Mouse (Mus musculus) ES-E14 (cell line): ENCODE measurements around the gene A930017K11Rik. TPM values are rescaled to one million over a fixed set of nuclear protein-coding genes. Genes with fewer than 3 reads are reported as not detected.

Source experiments
- DNase-seq: peaks from one replicate; pipeline ENCODE4 v3.0.0-alpha.2; 2013; ENCODE audit warnings: low read depth, low spot score
- H3K27ac ChIP-seq: 2 replicates; pipeline ENCODE4 v1.5.1; 2012; ENCODE audit warnings: low read depth, mild to moderate bottlenecking, low read length, moderate library complexity, mixed read lengths; ENCODE audit not compliant: poor library complexity, insufficient read depth, severe bottlenecking
- H3K36me3 ChIP-seq: 2 replicates; pipeline ENCODE4 v1.6.1; 2012; ENCODE audit warnings: mild to moderate bottlenecking, low read length, moderate library complexity, mixed read lengths; ENCODE audit not compliant: control insufficient read depth, poor library complexity, insufficient read depth, severe bottlenecking
- H3K4me1 ChIP-seq, 2 experiments: fragments of 150-350 bp in 1 of 2; sonication (generic) in 1 of 2; 2 replicates each; pipeline ENCODE4 v1.6.1; 2012; ENCODE audit warnings: low read length in 2 of 2, mild to moderate bottlenecking in 1 of 2, mixed read lengths in 1 of 2; ENCODE audit not compliant: control insufficient read depth in 2 of 2, insufficient read depth in 2 of 2, poor library complexity in 1 of 2
- H3K4me3 ChIP-seq, 2 experiments: fragments of 150-350 bp in 1 of 2; sonication (generic) in 1 of 2; 2 replicates each; pipeline ENCODE4 v1.5.1; 2012; ENCODE audit warnings: low read length in 2 of 2, low read depth in 1 of 2, mild to moderate bottlenecking in 1 of 2, mixed read lengths in 1 of 2; ENCODE audit not compliant: insufficient read depth in 1 of 2, poor library complexity in 1 of 2, severe bottlenecking in 1 of 2
- H3K9ac ChIP-seq: 2 replicates; pipeline ENCODE4 v1.6.1; 2012; ENCODE audit warnings: low read depth, mild to moderate bottlenecking, low read length, mixed read lengths; ENCODE audit not compliant: poor library complexity, insufficient read depth, severe bottlenecking
- H3K9me3 ChIP-seq: fragments of 150-350 bp; sonication (generic); 2 replicates; pipeline ENCODE4 v1.6.1; 2012; ENCODE audit warnings: low read depth, mild to moderate bottlenecking, low read length; ENCODE audit not compliant: control insufficient read depth, insufficient read depth
- CHD2 ChIP-seq: IDR thresholded peaks from 2 replicates; pipeline ENCODE4 v1.6.1; 2014; ENCODE audit warnings: mild to moderate bottlenecking, low read depth, low read length, inconsistent platforms
- HCFC1 ChIP-seq: IDR thresholded peaks from 2 replicates; pipeline ENCODE4 v1.6.1; 2012; ENCODE audit warnings: low read length, inconsistent platforms, borderline replicate concordance; ENCODE audit not compliant: insufficient read depth
- MAFK ChIP-seq: IDR thresholded peaks from 2 replicates; pipeline ENCODE4 v1.6.1; 2014; ENCODE audit warnings: mild to moderate bottlenecking, low read depth, low read length, inconsistent platforms; ENCODE audit not compliant: insufficient read depth
- ZC3H11A ChIP-seq: IDR thresholded peaks from 2 replicates; pipeline ENCODE4 v1.6.1; 2012; ENCODE audit warnings: low read depth, mild to moderate bottlenecking, inconsistent platforms, low read length, borderline replicate concordance
- ZNF384 ChIP-seq: IDR thresholded peaks from 2 replicates; pipeline ENCODE4 v1.6.1; 2012; ENCODE audit warnings: low read depth, low read length, inconsistent platforms
- in situ Hi-C, 2 experiments: fragments of 600-800 bp; cut with MboI; formaldehyde crosslinking; loops; one replicate each; pipeline ENCODE4 v1.15.1; 2025; ENCODE audit warnings: low sequenced_read_pairs in 2 of 2, inconsistent platforms in 1 of 2; ENCODE audit not compliant: unreplicated experiment in 2 of 2
- total RNA-seq: library from RNA; depleted of rRNA; stranded (reverse); fragments of 300-350 nt; gene quantifications from 2 replicates; pipeline ENCODE4 v1.2.3, GENCODE M21; 2012

A930017K11Rik gene
- total RNA-seq, 1 experiment = not detected

- no peak overlapping the region for H3K4me3 ChIP-seq
- in situ Hi-C loops = no loop called here
- TF ChIP-seq ZNF384 (no peak), HCFC1 (no peak), CHD2 (no peak), ZC3H11A (no peak), MAFK (no peak)
- no peaks in the 10 kb centered on the region for H3K36me3 ChIP-seq
- no peaks in the 10 kb centered on the region for H3K9me3 ChIP-seq
- H3K4me1 ChIP-seq = peaks cover 3 to 23% of the 10 kb centered on the region in 2 experiments; a peak in 2 of 4 replicates
- no peak for DNase-seq
- no peak overlapping the region for H3K9ac ChIP-seq
- no peak overlapping the region; the same call in 1 of the 2 replicates for H3K27ac ChIP-seq
Measured at GRCm38 (mm10) chr17:25943769-25944168, 8.6 kb downstream of the A930017K11Rik start.

- in situ Hi-C loops = no loop called here
- DNase-seq = no peak
- Histone ChIP-seq H3K4me3 (no peak overlapping the region), H3K9ac (no peak overlapping the region), H3K4me1 (peaks cover 3 to 23% of the 10 kb centered on the region in 2 experiments; a peak in 2 of 4 replicates), H3K36me3 (no peaks in the 10 kb centered on the region), H3K27ac (no peak overlapping the region), H3K9me3 (no peaks in the 10 kb centered on the region)
- no peak for TF ChIP-seq ZC3H11A
- no peak for TF ChIP-seq HCFC1
- TF ChIP-seq ZNF384 = no peak
- TF ChIP-seq CHD2 = no peak
- no peak for TF ChIP-seq MAFK
Measured at GRCm38 (mm10) chr17:25943221-25943620, 9.1 kb downstream of the A930017K11Rik start.

DNA sequence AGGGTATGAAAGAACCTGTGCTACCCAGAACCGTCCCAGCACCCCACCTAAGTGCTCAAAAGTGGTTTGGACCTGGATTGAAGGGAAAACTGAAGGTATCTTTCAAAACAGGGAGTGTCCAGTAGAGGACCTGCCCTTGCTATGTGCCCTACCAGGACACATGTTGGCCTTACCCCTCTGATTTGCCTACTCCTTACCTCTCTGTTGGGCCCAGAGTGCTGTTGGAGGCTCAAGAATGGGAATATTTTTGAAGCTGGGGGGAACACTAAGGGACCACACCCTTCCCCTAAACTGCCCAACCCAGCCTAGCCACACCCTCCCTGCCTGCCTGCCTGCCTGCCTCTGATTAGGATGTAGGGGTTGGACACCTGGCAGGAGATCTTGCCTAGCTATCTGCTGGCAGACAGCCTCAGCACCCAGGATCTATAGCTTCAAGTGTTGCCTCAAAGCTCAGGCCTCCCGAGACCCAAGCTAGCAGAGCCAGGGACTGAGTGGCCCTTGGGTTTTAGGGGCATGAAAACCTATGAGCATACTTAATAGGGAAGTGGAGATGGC, 9.7 kb downstream of the A930017K11Rik start:
- TF ChIP-seq MAFK = no peak
- TF ChIP-seq ZC3H11A = no peak
- no peak for TF ChIP-seq ZNF384
- TF ChIP-seq HCFC1 = no peak
- TF ChIP-seq CHD2 = no peak
- Histone ChIP-seq H3K9ac (0 out of 2 replicates have a peak overlapping the region, but pooled peaks have one; percentile 9), H3K4me1 (peaks cover 3 to 23% of the 10 kb centered on the region in 2 experiments; a peak in 2 of 4 replicates), H3K27ac (no peak overlapping the region), H3K9me3 (no peaks in the 10 kb centered on the region), H3K4me3 (no peak overlapping the region), H3K36me3 (no peaks in the 10 kb centered on the region)
- in situ Hi-C loops = no loop called here
- DNase-seq = no peak

- Histone ChIP-seq H3K4me1 (peaks cover 3 to 23% of the 10 kb centered on the region in 2 experiments; a peak in 2 of 4 replicates), H3K4me3 (peak overlapping the region; percentile 88 to 92), H3K9ac (peak overlapping the region; percentile 98), H3K9me3 (no peaks in the 10 kb centered on the region), H3K36me3 (peaks cover 7% of the 10 kb centered on the region), H3K27ac (no peak overlapping the region; the same call in 1 of the 2 replicates)
- TF ChIP-seq HCFC1 = peak; percentile 82
- no peak for TF ChIP-seq MAFK
- DNase-seq = no peak
- in situ Hi-C loops = no loop called here
Measured at GRCm38 (mm10) chr17:25941511-25942241, 10.7 kb downstream of the A930017K11Rik start.
